Mouse (Mus musculus) C2C12 (cell line): ENCODE data around the gene Zc3h6. TPM values are rescaled to one million over a fixed set of nuclear protein-coding genes. Genes with fewer than 3 reads are reported as not detected.
A peak's percentile ranks its signal among the peaks of the same experiment; 100 is the strongest.

Source experiments
- H3K27me3 ChIP-seq: one replicate; pipeline ENCODE4 v1.6.1; 2011; ENCODE audit not compliant: control insufficient read depth, insufficient read depth, insufficient read length
- H3K36me3 ChIP-seq: one replicate; pipeline ENCODE4 v1.6.1; 2011; ENCODE audit not compliant: control insufficient read depth, insufficient read depth
- H3K4me3 ChIP-seq: one replicate; pipeline ENCODE4 v1.5.1; 2011; ENCODE audit warnings: mild to moderate bottlenecking, control low read depth; ENCODE audit not compliant: poor library complexity, insufficient read depth, severe bottlenecking
- H3K79me2 ChIP-seq: one replicate; pipeline ENCODE4 v1.6.1; 2011; ENCODE audit not compliant: control insufficient read depth, insufficient read depth
- H3K79me3 ChIP-seq: one replicate; pipeline ENCODE4 v1.6.1; 2011; ENCODE audit warnings: low read depth, control low read depth
- H3ac ChIP-seq: one replicate; pipeline ENCODE3; 2011; ENCODE audit warnings: low read depth; ENCODE audit not compliant: control insufficient read depth, insufficient read length
- CEBPB ChIP-seq: IDR thresholded peaks from one replicate; pipeline ENCODE4 v1.6.1; 2011; ENCODE audit warnings: low read depth, mild to moderate bottlenecking, control low read depth, moderate library complexity
- CTCF ChIP-seq: IDR thresholded peaks from one replicate; pipeline ENCODE4 v1.5.1; 2011; ENCODE audit not compliant: control insufficient read depth, insufficient read depth, insufficient read length
- FOSL1 ChIP-seq: IDR thresholded peaks from one replicate; pipeline ENCODE4 v1.8.0; 2011; ENCODE audit warnings: mild to moderate bottlenecking, low read length; ENCODE audit not compliant: poor library complexity, insufficient read depth, severe bottlenecking
- MAX ChIP-seq: IDR thresholded peaks from one replicate; pipeline ENCODE4 v1.6.1; 2011; ENCODE audit warnings: mild to moderate bottlenecking, control low read depth
- MYOD1 ChIP-seq: IDR thresholded peaks from one replicate; pipeline ENCODE4 v1.6.1; 2011; ENCODE audit warnings: low read depth; ENCODE audit not compliant: control insufficient read depth, insufficient read length
- MYOG ChIP-seq: IDR thresholded peaks from one replicate; pipeline ENCODE4 v1.6.1; 2011; ENCODE audit not compliant: control insufficient read depth, insufficient read length; ENCODE audit errors: extremely low read depth
- USF1 ChIP-seq: IDR thresholded peaks from one replicate; pipeline ENCODE4 v1.6.1; 2011; ENCODE audit warnings: low read depth, mild to moderate bottlenecking, control low read depth, moderate library complexity
- polyA plus RNA-seq: library from polyadenylated mRNA; unstranded; fragments of >200 nt; fragmentation: generic; extraction: Trizol; gene quantifications from one replicate; pipeline ENCODE4 v1.2.1, GENCODE M21; 2012; ENCODE audit warnings: missing spikeins

The Zc3h6 gene
- polyA plus RNA-seq, 1 experiment = 0.21 TPM

GRCm38 (mm10) chr2:129038426-129038936 lies 71.3 kb downstream of the Zc3h6 start:
- no peak for TF ChIP-seq MAX
- TF ChIP-seq USF1 = no peak
- TF ChIP-seq CTCF = no peak
- no peak for TF ChIP-seq MYOG
- Histone ChIP-seq H3K4me3 (no peak overlapping the region), H3K79me3 (no peaks in the 10 kb centered on the region), H3ac (no peak overlapping the region), H3K36me3 (no peaks in the 10 kb centered on the region), H3K79me2 (no peaks in the 10 kb centered on the region), H3K27me3 (no peaks in the 10 kb centered on the region)

- no peak for TF ChIP-seq CEBPB
- TF ChIP-seq CTCF = no peak
- no peak for TF ChIP-seq FOSL1
- TF ChIP-seq MYOD1 = no peak
- TF ChIP-seq MAX = no peak
- Histone ChIP-seq H3K4me3 (no peak overlapping the region), H3K36me3 (no peaks in the 10 kb centered on the region), H3K79me2 (no peaks in the 10 kb centered on the region), H3ac (no peak overlapping the region), H3K79me3 (no peaks in the 10 kb centered on the region), H3K27me3 (no peaks in the 10 kb centered on the region)
Measured at GRCm38 (mm10) chr2:129038937-129039631, 71.9 kb downstream of the Zc3h6 start.

GRCm38 (mm10) chr2:129040567-129040966 lies 73.4 kb downstream of the Zc3h6 start:
- H3K27me3 ChIP-seq = no peaks in the 10 kb centered on the region
- H3ac ChIP-seq = no peak overlapping the region
- no peaks in the 10 kb centered on the region for H3K36me3 ChIP-seq
- peak overlapping the region; percentile 6 for H3K4me3 ChIP-seq
- no peaks in the 10 kb centered on the region for H3K79me3 ChIP-seq
- TF ChIP-seq MYOG (no peak), CTCF (no peak), USF1 (no peak), MAX (no peak), FOSL1 (no peak), CEBPB (no peak), MYOD1 (no peak)
- H3K79me2 ChIP-seq = no peaks in the 10 kb centered on the region

- no peak overlapping the region for H3ac ChIP-seq
- no peak for TF ChIP-seq FOSL1
- no peak for TF ChIP-seq MYOG
- TF ChIP-seq CEBPB = no peak
- TF ChIP-seq MYOD1 = no peak
- TF ChIP-seq CTCF = no peak
- H3K79me2 ChIP-seq = no peaks in the 10 kb centered on the region
- no peak overlapping the region for H3K4me3 ChIP-seq
- H3K79me3 ChIP-seq = no peaks in the 10 kb centered on the region
- H3K27me3 ChIP-seq = no peaks in the 10 kb centered on the region
- H3K36me3 ChIP-seq = no peaks in the 10 kb centered on the region
Measured at GRCm38 (mm10) chr2:129046172-129046845, 79.1 kb downstream of the Zc3h6 start.

- TF ChIP-seq USF1 (no peak), MYOG (no peak), MAX (no peak), MYOD1 (no peak), CEBPB (no peak), FOSL1 (no peak), CTCF (no peak)
- H3K79me3 ChIP-seq = no peaks in the 10 kb centered on the region
- H3K36me3 ChIP-seq = no peaks in the 10 kb centered on the region
Measured at GRCm38 (mm10) chr2:129046846-129047196, 79.6 kb downstream of the Zc3h6 start.

GRCm38 (mm10) chr2:129047811-129048210 lies 80.6 kb downstream of the Zc3h6 start, which contains the start of gene Vinac1:
TSS of gene Vinac1 (minus strand) at chr2:129048172.
- no peaks in the 10 kb centered on the region for H3K79me3 ChIP-seq
- no peak within 1 kb of the TSS for H3K4me3 ChIP-seq
- no peaks in the 10 kb centered on the region for H3K79me2 ChIP-seq
- H3K27me3 ChIP-seq = no peaks in the 10 kb centered on the region
- H3K36me3 ChIP-seq = no peaks in the 10 kb centered on the region
- TF ChIP-seq MYOD1 (no peak), CTCF (no peak), CEBPB (no peak), USF1 (no peak)
- H3ac ChIP-seq = no peak within 1 kb of the TSS

More at GRCm38 (mm10) chr2:129046846-129047196, 79.6 kb downstream of the Zc3h6 start:
- no peak overlapping the region for H3K4me3 ChIP-seq
- no peaks in the 10 kb centered on the region for H3K79me2 ChIP-seq
- H3ac ChIP-seq = no peak overlapping the region
- no peaks in the 10 kb centered on the region for H3K27me3 ChIP-seq
